Mouse (Mus musculus) right cerebral cortex, postnatal 25 days (tissue): ENCODE measurements around the gene Zfp874a.
A peak's percentile ranks its signal among the peaks of the same experiment; 100 is the strongest.

Source experiments
- DNase-seq: peaks from one replicate; pipeline ENCODE4 v3.0.0; 2022

The Zfp874a gene

GRCm38 (mm10) chr13:67375050-67375911 lies 76.1 kb downstream of the Zfp874a start, which contains the start of the genes Gm28041 and Zfp456:
Gene Gm28041, minus strand, starts transcription at chr13:67375733.
Gene Zfp456, minus strand, starts transcription at chr13:67375810.
- peak; percentile 43 for DNase-seq
